Mouse (Mus musculus): Measurements from ENCODE around the gene Gm49358. TPM values are rescaled to one million over a fixed set of nuclear protein-coding genes. Genes with fewer than 3 reads are reported as not detected.

The Gm49358 gene
- polyA plus RNA-seq, 1 experiment from 2014 or later: not detected

GRCm38 (mm10) chr10:86849508-86849907 is 85.7 kb downstream of the Gm49358 start:
- Histone ChIP-seq H3K27me3 (replicated peaks) (peaks cover 3% of the 10 kb centered on the region; the same call in 1 of the 2 replicates), H3K4me2 (no peak overlapping the region), H3K9me3 (replicated peaks) (no peaks in the 10 kb centered on the region), H3K36me3 (no peaks in the 10 kb centered on the region), H3K27ac (no peak overlapping the region), H3K9ac (no peak overlapping the region), H3K4me3 (no peak overlapping the region), H3K4me1 (no peaks in the 10 kb centered on the region)
- WGBS (ENCODE audit: insufficient replicate concordance): 64% methylated on average over 4 of the region's 4 CpGs
- no peak for ATAC-seq

- ATAC-seq: no peak
- no peak overlapping the region for H3K4me3 ChIP-seq
- H3K36me3 ChIP-seq: no peaks in the 10 kb centered on the region
- WGBS (ENCODE audit: insufficient replicate concordance): 66% methylated on average over 6 of the region's 6 CpGs
- H3K4me1 ChIP-seq: no peaks in the 10 kb centered on the region
- H3K9me3 ChIP-seq (replicated peaks): no peaks in the 10 kb centered on the region
- H3K9ac ChIP-seq: no peak overlapping the region
- no peak overlapping the region for H3K4me2 ChIP-seq
- peaks cover 3% of the 10 kb centered on the region; the same call in 1 of the 2 replicates for H3K27me3 ChIP-seq (replicated peaks)
- no peak overlapping the region for H3K27ac ChIP-seq
These were observed 88.4 kb downstream of the Gm49358 start for GRCm38 (mm10) chr10:86852160-86852559.

GRCm38 (mm10) chr10:86853433-86853832 is 89.7 kb downstream of the Gm49358 start:
- Histone ChIP-seq H3K9ac (no peak overlapping the region), H3K4me3 (no peak overlapping the region), H3K4me2 (no peak overlapping the region), H3K9me3 (replicated peaks) (no peaks in the 10 kb centered on the region), H3K27me3 (replicated peaks) (peaks cover 3% of the 10 kb centered on the region; the same call in 1 of the 2 replicates), H3K27ac (no peak overlapping the region), H3K36me3 (no peaks in the 10 kb centered on the region), H3K4me1 (no peaks in the 10 kb centered on the region)
- 64% methylated on average over 3 of the region's 3 CpGs for WGBS (ENCODE audit: insufficient replicate concordance)
- no peak for ATAC-seq

GRCm38 (mm10) chr10:86860396-86860795 is 96.6 kb downstream of the Gm49358 start:
- ATAC-seq: no peak
- Histone ChIP-seq H3K4me3 (no peak overlapping the region), H3K9me3 (replicated peaks) (no peaks in the 10 kb centered on the region), H3K9ac (no peak overlapping the region), H3K27ac (no peak overlapping the region), H3K4me2 (no peak overlapping the region), H3K27me3 (replicated peaks) (no peaks in the 10 kb centered on the region), H3K36me3 (no peaks in the 10 kb centered on the region), H3K4me1 (no peaks in the 10 kb centered on the region)
- 48% methylated on average over 4 of the region's 4 CpGs for WGBS (ENCODE audit: insufficient replicate concordance)

- H3K4me1 ChIP-seq: no peaks in the 10 kb centered on the region
- no peaks in the 10 kb centered on the region for H3K9me3 ChIP-seq (replicated peaks)
- H3K27me3 ChIP-seq (replicated peaks): no peaks in the 10 kb centered on the region
- no peaks in the 10 kb centered on the region for H3K36me3 ChIP-seq
- H3K27ac ChIP-seq: no peak overlapping the region
- H3K4me2 ChIP-seq: no peak overlapping the region
- WGBS (ENCODE audit: insufficient replicate concordance): 79% methylated on average over 6 of the region's 6 CpGs
- no peak for ATAC-seq
- no peak overlapping the region for H3K4me3 ChIP-seq
- no peak overlapping the region for H3K9ac ChIP-seq
These were observed 98.7 kb downstream of the Gm49358 start for GRCm38 (mm10) chr10:86862496-86862895.

GRCm38 (mm10) chr10:86863429-86863828 is 99.7 kb downstream of the Gm49358 start:
- no peaks in the 10 kb centered on the region for H3K36me3 ChIP-seq
- no peak for ATAC-seq
- 75% methylated on average over 6 of the region's 6 CpGs for WGBS (ENCODE audit: insufficient replicate concordance)
- no peak overlapping the region for H3K4me2 ChIP-seq
- H3K27me3 ChIP-seq (replicated peaks): no peaks in the 10 kb centered on the region
- H3K9ac ChIP-seq: no peak overlapping the region
- H3K4me3 ChIP-seq: no peak overlapping the region
- no peak overlapping the region for H3K27ac ChIP-seq
- no peaks in the 10 kb centered on the region for H3K9me3 ChIP-seq (replicated peaks)
- H3K4me1 ChIP-seq: no peaks in the 10 kb centered on the region

GRCm38 (mm10) chr10:86872121-86872520 is 108.3 kb downstream of the Gm49358 start:
- Histone ChIP-seq H3K36me3 (no peaks in the 10 kb centered on the region), H3K27ac (no peak overlapping the region), H3K9ac (no peak overlapping the region), H3K4me1 (no peaks in the 10 kb centered on the region), H3K4me2 (no peak overlapping the region), H3K27me3 (replicated peaks) (no peaks in the 10 kb centered on the region), H3K4me3 (no peak overlapping the region), H3K9me3 (replicated peaks) (no peaks in the 10 kb centered on the region)
- WGBS (ENCODE audit: insufficient replicate concordance): 64% methylated on average over 7 of the region's 7 CpGs
- no peak for ATAC-seq

GRCm38 (mm10) chr10:86872591-86872990 is 108.8 kb downstream of the Gm49358 start:
- Histone ChIP-seq H3K9me3 (replicated peaks) (no peaks in the 10 kb centered on the region), H3K4me2 (no peak overlapping the region), H3K36me3 (no peaks in the 10 kb centered on the region), H3K9ac (no peak overlapping the region), H3K27ac (no peak overlapping the region), H3K27me3 (replicated peaks) (no peaks in the 10 kb centered on the region), H3K4me3 (no peak overlapping the region), H3K4me1 (no peaks in the 10 kb centered on the region)
- 65% methylated on average over 5 of the region's 5 CpGs for WGBS (ENCODE audit: insufficient replicate concordance)
- no peak for ATAC-seq

- WGBS (ENCODE audit: insufficient replicate concordance): 72% methylated on average over 7 of the region's 7 CpGs
- Histone ChIP-seq H3K4me3 (no peak overlapping the region), H3K9me3 (replicated peaks) (no peaks in the 10 kb centered on the region), H3K4me1 (no peaks in the 10 kb centered on the region), H3K27ac (no peak overlapping the region), H3K4me2 (no peak overlapping the region), H3K36me3 (no peaks in the 10 kb centered on the region), H3K9ac (no peak overlapping the region), H3K27me3 (replicated peaks) (no peaks in the 10 kb centered on the region)
- no peak for ATAC-seq
These were observed 114.9 kb downstream of the Gm49358 start for GRCm38 (mm10) chr10:86878721-86879120.

- WGBS (ENCODE audit: insufficient replicate concordance): 50% methylated on average over 4 of the region's 5 CpGs
- Histone ChIP-seq H3K9me3 (replicated peaks) (no peaks in the 10 kb centered on the region), H3K4me1 (no peaks in the 10 kb centered on the region), H3K36me3 (no peaks in the 10 kb centered on the region), H3K4me3 (no peak overlapping the region), H3K4me2 (no peak overlapping the region), H3K27me3 (replicated peaks) (no peaks in the 10 kb centered on the region), H3K27ac (no peak overlapping the region), H3K9ac (no peak overlapping the region)
- no peak for ATAC-seq
These were observed 116.5 kb downstream of the Gm49358 start for GRCm38 (mm10) chr10:86880071-86880806.

GRCm38 (mm10) chr10:86881448-86881847 is 117.7 kb downstream of the Gm49358 start:
- no peaks in the 10 kb centered on the region for H3K36me3 ChIP-seq
- no peaks in the 10 kb centered on the region for H3K27me3 ChIP-seq (replicated peaks)
- H3K4me3 ChIP-seq: no peak overlapping the region
- no peak overlapping the region for H3K27ac ChIP-seq
- no peak for ATAC-seq
- H3K9me3 ChIP-seq (replicated peaks): no peaks in the 10 kb centered on the region
- no peaks in the 10 kb centered on the region for H3K4me1 ChIP-seq
- no peak overlapping the region for H3K4me2 ChIP-seq
- H3K9ac ChIP-seq: no peak overlapping the region
